Mouse (Mus musculus) lung, postnatal 0 days (tissue): ENCODE measurements around the gene Lyrm7. TPM values are rescaled to one million over a fixed set of nuclear protein-coding genes. Genes with fewer than 3 reads are reported as not detected.

ENCODE experiments used
- ATAC-seq: fragments of 200-750 bp; cut with Nextera tagmentation; 2 replicates; pipeline ENCODE4 v1.8.0; 2017; ENCODE audit warnings: moderate library complexity
- DNase-seq: peaks from one replicate; pipeline ENCODE4 v3.0.0-alpha.2; 2016; ENCODE audit warnings: low spot score
- H3K27ac ChIP-seq: fragments of 300-500 bp; sonication (generic); 2 replicates; pipeline ENCODE4 v1.5.1; 2014; ENCODE audit warnings: antibody characterized with exemption, mild to moderate bottlenecking, low read length, mixed read lengths
- H3K27me3 ChIP-seq: fragments of 300-500 bp; sonication (generic); replicated peaks from 2 replicates; pipeline ENCODE4 v1.6.1; 2014; ENCODE audit warnings: low read length, mixed read lengths; ENCODE audit not compliant: insufficient read depth
- H3K36me3 ChIP-seq: fragments of 300-500 bp; sonication (generic); 2 replicates; pipeline ENCODE4 v1.6.1; 2014; ENCODE audit warnings: low read length, mixed read lengths; ENCODE audit not compliant: insufficient read depth
- H3K4me1 ChIP-seq: fragments of 300-500 bp; sonication (generic); 2 replicates; pipeline ENCODE4 v1.6.1; 2014; ENCODE audit warnings: antibody characterized with exemption, low read depth, low read length, mixed read lengths; ENCODE audit not compliant: insufficient read depth
- H3K4me2 ChIP-seq: fragments of 300-500 bp; sonication (generic); replicated peaks from 2 replicates; pipeline ENCODE4 v1.6.1; 2014; ENCODE audit warnings: low read depth, mild to moderate bottlenecking, low read length, moderate library complexity, mixed read lengths
- H3K4me3 ChIP-seq: fragments of 300-500 bp; sonication (generic); 2 replicates; pipeline ENCODE4 v1.5.1; 2014; ENCODE audit warnings: low read depth, low read length
- H3K9ac ChIP-seq: fragments of 300-500 bp; sonication (generic); replicated peaks from 2 replicates; pipeline ENCODE4 v1.6.1; 2014; ENCODE audit warnings: low read depth, mild to moderate bottlenecking
- H3K9me3 ChIP-seq: fragments of 300-500 bp; sonication (generic); 2 replicates; pipeline ENCODE4 v1.6.1; 2016; ENCODE audit warnings: low read length, mixed read lengths
- CTCF ChIP-seq: IDR thresholded peaks from 2 replicates; pipeline ENCODE4 v1.5.1; 2016; ENCODE audit warnings: antibody characterized with exemption, mild to moderate bottlenecking
- EP300 ChIP-seq: IDR thresholded peaks from 2 replicates; pipeline ENCODE4 v1.6.1; 2016; ENCODE audit warnings: antibody characterized with exemption, mild to moderate bottlenecking, control low read depth
- WGBS: fragments of 180-500 bp; shearing (Covaris S2); extraction: QIAGEN DNeasy Blood & Tissue Kit; methylation state at CpG from one replicate; pipeline ENCODE4 v1.1.7; 2014; 5-methylcytosine and 5-hydroxymethylcytosine counted together
- polyA plus RNA-seq: library from polyadenylated mRNA; unstranded; fragments of >200 nt; fragmentation: Nextera tagmentation; extraction: Ambion mirVana; gene quantifications from 2 replicates; pipeline ENCODE4 v1.2.1, GENCODE M21; 2015

The Lyrm7 gene
- polyA plus RNA-seq, 1 experiment from 2014 or later, result 3.1 TPM

- 0 out of 2 replicates have a peak overlapping the region, but pooled peaks have one; percentile 10 for H3K27ac ChIP-seq
- H3K4me1 ChIP-seq, result no peaks in the 10 kb centered on the region
- peak; percentile 61 for ATAC-seq
Measured at GRCm38 (mm10) chr11:54844424-54844823, 16.3 kb downstream of the Lyrm7 start.

GRCm38 (mm10) chr11:54840891-54841290 is 19.8 kb downstream of the Lyrm7 start:
- no peak overlapping the region for H3K9ac ChIP-seq
- TF ChIP-seq EP300 (no peak), CTCF (no peak)
- 92% methylated on average over 11 of the region's 11 CpGs for WGBS

More at GRCm38 (mm10) chr11:54844424-54844823, 16.3 kb downstream of the Lyrm7 start:
- H3K27me3 ChIP-seq, result no peaks in the 10 kb centered on the region
- no peak overlapping the region for H3K9ac ChIP-seq
- H3K4me2 ChIP-seq, result no peak overlapping the region
- no peak overlapping the region for H3K4me3 ChIP-seq
- peak; percentile 25 for DNase-seq
- no peak for TF ChIP-seq EP300
- no peak for TF ChIP-seq CTCF
- H3K36me3 ChIP-seq, result no peaks in the 10 kb centered on the region
- WGBS, result 73% methylated on average over 9 of the region's 9 CpGs
- H3K9me3 ChIP-seq, result no peaks in the 10 kb centered on the region

GRCm38 (mm10) chr11:54839696-54840095 is 21.0 kb downstream of the Lyrm7 start:
- Histone ChIP-seq H3K27ac (no peak overlapping the region), H3K36me3 (no peaks in the 10 kb centered on the region), H3K4me2 (no peak overlapping the region), H3K27me3 (no peaks in the 10 kb centered on the region), H3K4me1 (no peaks in the 10 kb centered on the region), H3K9me3 (no peaks in the 10 kb centered on the region), H3K9ac (no peak overlapping the region), H3K4me3 (no peak overlapping the region)
- DNase-seq (no peak), ATAC-seq (no peak)
- no peak for TF ChIP-seq EP300
- TF ChIP-seq CTCF, result 0 out of 2 replicates have a peak, but pooled peaks have one; percentile 4
- WGBS, result 89% methylated on average over 4 of the region's 4 CpGs

More at GRCm38 (mm10) chr11:54840891-54841290, 19.8 kb downstream of the Lyrm7 start:
- Histone ChIP-seq H3K4me3 (no peak overlapping the region), H3K9me3 (no peaks in the 10 kb centered on the region), H3K4me1 (no peaks in the 10 kb centered on the region), H3K4me2 (no peak overlapping the region), H3K27ac (no peak overlapping the region), H3K36me3 (no peaks in the 10 kb centered on the region), H3K27me3 (no peaks in the 10 kb centered on the region)
- no peak for DNase-seq
- no peak for ATAC-seq

GRCm38 (mm10) chr11:54836106-54836505 is 24.6 kb downstream of the Lyrm7 start:
- WGBS, result 68% methylated on average over 9 of the region's 9 CpGs
- Histone ChIP-seq H3K36me3 (no peaks in the 10 kb centered on the region), H3K4me3 (no peak overlapping the region), H3K27me3 (no peaks in the 10 kb centered on the region), H3K27ac (no peak overlapping the region), H3K9ac (no peak overlapping the region), H3K4me2 (no peak overlapping the region), H3K9me3 (no peaks in the 10 kb centered on the region), H3K4me1 (no peaks in the 10 kb centered on the region)
- TF ChIP-seq CTCF, result no peak
- no peak for TF ChIP-seq EP300
- DNase-seq (no peak), ATAC-seq (no peak)

- Histone ChIP-seq H3K4me1 (no peaks in the 10 kb centered on the region), H3K4me2 (no peak overlapping the region), H3K27me3 (no peaks in the 10 kb centered on the region), H3K4me3 (no peak overlapping the region), H3K36me3 (no peaks in the 10 kb centered on the region), H3K27ac (no peak overlapping the region), H3K9ac (no peak overlapping the region), H3K9me3 (no peaks in the 10 kb centered on the region)
- no peak for DNase-seq
- TF ChIP-seq EP300 (no peak), CTCF (peak; percentile 48)
- no peak for ATAC-seq
- 62% methylated on average over 2 of the region's 2 CpGs for WGBS
Measured at GRCm38 (mm10) chr11:54834596-54834995, 26.1 kb downstream of the Lyrm7 start.

DNA sequence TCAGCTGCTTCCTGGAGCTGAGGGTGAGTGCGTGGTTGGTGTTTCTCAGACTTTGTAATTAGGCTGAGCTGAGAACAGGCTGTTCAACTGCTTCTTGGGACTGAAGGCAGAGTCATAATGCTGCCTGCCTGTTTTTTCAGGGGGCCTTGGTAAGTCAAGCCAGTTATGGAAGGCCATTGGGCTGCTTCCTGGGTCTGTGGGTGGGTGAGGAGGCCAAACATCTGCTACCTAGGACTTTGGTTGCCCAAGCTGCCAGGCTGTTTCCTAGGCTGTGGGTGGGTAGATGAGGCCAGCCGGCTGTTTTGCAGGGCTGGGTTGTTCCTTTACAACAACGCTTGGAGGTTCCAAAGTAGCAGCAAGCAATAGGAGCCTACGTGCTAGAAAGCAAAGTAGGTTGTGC is 26.9 kb downstream of the Lyrm7 start:
- no peaks in the 10 kb centered on the region for H3K9me3 ChIP-seq
- no peak for TF ChIP-seq EP300
- TF ChIP-seq CTCF, result no peak
- H3K27ac ChIP-seq, result no peak overlapping the region
- no peak overlapping the region for H3K4me2 ChIP-seq
- ATAC-seq, result no peak
- DNase-seq, result no peak
- 84% methylated on average over 4 of the region's 4 CpGs for WGBS
- H3K9ac ChIP-seq, result no peak overlapping the region
- H3K4me1 ChIP-seq, result no peaks in the 10 kb centered on the region
- no peaks in the 10 kb centered on the region for H3K36me3 ChIP-seq
- H3K4me3 ChIP-seq, result no peak overlapping the region
- H3K27me3 ChIP-seq, result no peaks in the 10 kb centered on the region

GRCm38 (mm10) chr11:54826819-54827218 is 33.9 kb downstream of the Lyrm7 start:
- DNase-seq, result no peak
- WGBS, result 91% methylated on average over 8 of the region's 8 CpGs
- no peaks in the 10 kb centered on the region for H3K36me3 ChIP-seq
- no peak overlapping the region for H3K27ac ChIP-seq
- no peak overlapping the region for H3K4me2 ChIP-seq
- H3K4me3 ChIP-seq, result no peak overlapping the region
- H3K9me3 ChIP-seq, result no peaks in the 10 kb centered on the region
- ATAC-seq, result no peak
- no peak overlapping the region for H3K9ac ChIP-seq
- no peaks in the 10 kb centered on the region for H3K27me3 ChIP-seq
- no peak for TF ChIP-seq EP300
- TF ChIP-seq CTCF, result no peak
- H3K4me1 ChIP-seq, result no peaks in the 10 kb centered on the region
